Mouse (Mus musculus): ENCODE measurements around the gene Tsen2.

Tsen2 gene

DNA sequence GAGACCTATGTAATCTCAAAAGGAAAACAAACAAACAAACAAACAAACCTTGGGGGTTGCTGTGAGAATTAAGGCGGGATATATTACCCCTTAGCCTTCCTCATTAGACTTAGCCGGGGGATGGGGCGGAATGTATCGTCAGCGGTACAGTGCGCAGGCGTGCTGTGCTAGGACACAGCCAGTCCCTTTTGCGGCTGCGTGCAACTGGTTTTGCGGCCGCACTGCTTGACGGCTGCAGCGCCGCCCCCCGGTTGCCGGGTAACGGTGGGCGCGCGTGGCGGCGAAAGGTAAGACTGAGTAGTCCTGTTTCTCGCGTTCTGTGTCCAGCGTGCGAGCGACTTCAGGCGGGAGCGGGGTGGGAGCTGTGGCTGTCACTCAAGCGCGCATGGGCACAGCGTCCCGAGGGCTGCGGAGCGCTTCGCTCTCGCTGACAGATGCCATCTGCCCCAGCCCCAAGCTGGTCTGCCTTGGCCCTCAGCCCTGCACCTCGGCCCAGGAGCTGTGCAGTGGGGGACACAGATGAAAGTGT is at the start of gene Tsen2:
Gene Tsen2, plus strand, starts transcription at position 223 of the 529 bp plus-strand sequence.
- in situ Hi-C loops (cut with MboI, MseI), result no loop called here

DNA sequence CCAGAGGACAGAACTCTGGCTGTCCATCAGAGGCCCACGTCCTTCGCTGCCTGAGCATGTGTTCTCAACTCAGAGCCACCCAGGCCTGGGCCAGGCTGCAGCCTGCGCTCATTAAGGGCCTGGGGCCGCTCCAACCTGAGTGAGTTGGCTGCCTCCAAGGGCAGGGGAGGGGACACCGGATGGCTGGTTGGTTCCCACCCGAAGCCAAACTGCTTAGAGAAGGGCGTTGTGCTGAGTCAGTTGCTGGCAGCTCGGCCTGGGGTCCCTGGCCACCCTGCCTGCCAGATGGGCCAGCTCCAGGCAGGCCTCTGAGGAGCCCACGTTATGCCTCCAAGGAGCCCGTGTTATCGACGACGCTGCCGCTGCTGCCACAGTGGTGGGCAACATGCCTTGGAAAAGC is 44.9 kb upstream of the Tsen2 start:
- in situ Hi-C loops (cut with MboI, MseI), result no loop called here

DNA sequence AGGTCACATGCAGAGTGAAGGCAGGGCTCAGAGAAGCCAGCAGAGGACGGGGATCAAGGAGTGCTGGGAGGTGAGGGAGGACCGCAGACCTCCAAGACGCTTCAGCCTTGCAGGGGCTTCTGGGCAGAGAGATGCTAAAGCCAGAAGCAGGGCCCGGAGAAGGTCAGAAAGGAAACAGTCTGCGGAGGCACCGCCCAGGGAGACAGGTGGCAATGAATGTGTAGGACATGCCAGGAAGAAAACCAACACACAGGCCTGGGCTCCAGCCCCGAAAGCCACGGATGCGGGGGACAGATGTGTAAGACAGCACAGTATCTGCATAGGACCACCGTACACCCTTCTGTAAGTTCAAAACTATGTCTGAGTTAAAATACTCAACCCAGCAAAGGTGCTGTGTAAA is 44.2 kb upstream of the Tsen2 start:
- in situ Hi-C loops (cut with MboI, MseI), result no loop called here

DNA sequence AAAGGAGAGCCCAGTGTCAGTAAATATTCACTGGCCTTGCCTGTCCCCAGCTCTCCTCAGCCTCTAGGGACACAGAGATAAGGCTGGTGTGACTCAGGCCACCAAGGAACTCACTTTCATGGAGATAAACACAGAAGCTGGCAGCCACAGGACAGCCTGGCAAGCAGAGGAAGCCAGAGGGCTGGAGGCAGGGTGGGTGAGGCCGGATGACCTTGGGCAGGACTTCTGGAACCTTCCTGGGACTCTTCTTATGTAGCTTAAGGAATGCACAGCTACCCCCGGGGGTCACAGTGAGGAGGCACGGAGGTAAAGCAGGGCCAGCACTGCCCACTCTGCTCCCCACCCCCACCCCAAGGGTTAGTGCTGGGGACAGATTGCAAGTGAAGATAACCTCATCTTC is 43.3 kb upstream of the Tsen2 start:
- in situ Hi-C loops (cut with MboI, MseI), result no loop called here

DNA sequence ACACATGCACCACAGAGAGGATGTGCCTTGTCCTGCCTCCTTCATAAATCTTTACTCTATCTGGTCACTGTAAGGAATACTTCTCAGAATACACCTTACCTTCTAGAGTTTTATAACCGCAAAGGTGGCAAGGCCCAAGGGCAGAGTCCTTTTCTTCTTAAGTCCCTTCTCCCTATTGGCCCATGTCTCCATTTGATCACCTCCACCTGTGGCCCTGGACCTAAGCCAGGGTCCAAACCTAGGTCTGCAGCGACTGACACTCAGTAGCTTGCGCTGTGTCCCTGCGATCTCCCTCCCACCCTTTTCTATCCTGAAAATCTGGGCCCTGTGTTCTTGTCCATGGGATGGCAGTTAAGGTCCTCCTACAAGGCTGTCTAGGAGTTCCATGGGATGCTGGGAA is 41.4 kb upstream of the Tsen2 start:
- in situ Hi-C loops (cut with MboI, MseI), result no loop called here

DNA sequence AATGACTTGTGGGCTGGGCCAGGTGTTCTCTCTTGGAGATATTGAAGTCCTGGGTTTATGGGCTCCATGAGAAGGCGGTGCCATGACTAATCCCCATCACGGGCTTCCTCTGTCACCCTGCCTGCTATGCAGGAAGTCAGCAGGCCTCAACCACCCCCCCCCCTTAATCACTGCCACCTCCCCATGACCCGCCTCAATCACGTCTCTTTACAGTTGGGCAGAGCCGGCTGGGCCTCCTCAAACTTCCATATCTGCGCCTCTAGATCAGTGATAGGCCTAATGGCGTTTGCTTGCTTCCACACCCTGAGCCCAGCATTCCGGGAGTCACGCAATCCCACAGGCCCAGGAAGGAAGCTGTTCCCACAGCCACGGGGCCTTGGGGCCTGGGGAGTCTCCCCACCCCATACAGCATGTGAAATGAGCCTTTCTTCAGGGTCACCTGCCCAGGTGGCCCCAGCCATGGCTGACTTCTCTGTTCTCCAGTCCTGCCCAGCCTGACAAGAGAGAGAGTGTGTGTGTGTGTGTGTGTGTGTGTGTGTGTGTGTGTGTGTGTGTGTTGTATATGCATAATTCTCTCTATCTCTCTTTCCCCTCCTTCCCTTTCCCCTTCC is 40.8 kb upstream of the Tsen2 start:
- in situ Hi-C loops (cut with MboI, MseI), result no loop called here

DNA sequence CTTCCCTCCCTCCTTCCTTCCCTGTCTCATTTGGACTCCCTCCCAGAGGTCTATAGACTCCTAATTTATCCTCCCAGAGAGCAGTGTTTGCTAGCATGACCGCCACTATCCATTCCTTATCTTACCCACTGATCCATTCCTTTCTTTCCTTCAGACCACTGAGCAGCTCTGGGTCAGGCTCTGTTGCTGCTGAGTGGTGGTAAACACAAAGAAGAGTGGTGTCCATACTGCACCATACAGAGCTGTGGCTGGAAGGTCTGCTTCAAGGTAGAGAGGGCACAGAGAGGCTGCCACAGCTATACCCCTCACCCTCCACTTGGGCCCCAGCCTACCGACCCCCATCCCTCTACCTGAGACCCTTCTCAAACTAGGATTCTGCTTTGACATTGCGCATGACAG is 40.3 kb upstream of the Tsen2 start:
- in situ Hi-C loops (cut with MboI, MseI), result no loop called here

DNA sequence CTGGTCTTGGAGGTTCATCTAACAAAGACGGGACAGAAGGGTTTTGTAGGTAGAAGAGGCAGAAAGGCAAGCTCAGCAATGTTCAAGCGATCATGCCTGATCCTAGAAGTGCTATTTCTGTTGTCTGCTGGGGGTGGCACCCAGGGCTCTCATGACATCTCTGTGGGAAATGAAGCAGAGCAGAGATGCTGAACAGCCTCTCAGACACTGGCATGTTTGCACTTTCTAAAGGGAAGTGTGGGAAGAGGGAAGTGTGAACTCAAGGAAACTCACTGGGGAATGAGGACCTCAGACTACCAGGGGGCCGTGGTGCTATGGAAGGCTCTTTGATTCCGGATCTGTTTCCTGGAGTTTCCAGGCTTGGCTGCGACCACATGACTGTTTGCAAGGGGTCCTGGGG is 39.5 kb upstream of the Tsen2 start:
- in situ Hi-C loops (cut with MboI, MseI), result no loop called here

DNA sequence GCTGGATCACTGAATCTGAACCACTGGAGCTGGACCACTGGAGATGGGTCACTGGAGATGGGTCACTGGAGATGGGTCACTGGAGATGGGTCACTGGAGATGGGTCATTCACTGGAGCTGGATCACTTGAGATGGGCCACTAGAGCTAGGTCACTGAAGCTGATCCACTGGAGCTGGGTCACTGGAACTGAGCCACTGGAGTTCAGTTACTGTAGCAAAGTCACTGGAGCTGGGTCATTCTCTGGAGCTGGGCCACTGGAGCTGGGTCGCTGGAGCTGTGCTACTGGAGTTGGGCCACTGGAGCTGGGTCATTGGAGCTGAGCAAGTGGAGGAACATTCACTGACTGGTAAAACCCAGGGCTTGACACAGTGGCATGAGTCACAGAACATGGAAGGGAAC is 38.0 kb upstream of the Tsen2 start:
- in situ Hi-C loops (cut with MboI, MseI), result no loop called here

DNA sequence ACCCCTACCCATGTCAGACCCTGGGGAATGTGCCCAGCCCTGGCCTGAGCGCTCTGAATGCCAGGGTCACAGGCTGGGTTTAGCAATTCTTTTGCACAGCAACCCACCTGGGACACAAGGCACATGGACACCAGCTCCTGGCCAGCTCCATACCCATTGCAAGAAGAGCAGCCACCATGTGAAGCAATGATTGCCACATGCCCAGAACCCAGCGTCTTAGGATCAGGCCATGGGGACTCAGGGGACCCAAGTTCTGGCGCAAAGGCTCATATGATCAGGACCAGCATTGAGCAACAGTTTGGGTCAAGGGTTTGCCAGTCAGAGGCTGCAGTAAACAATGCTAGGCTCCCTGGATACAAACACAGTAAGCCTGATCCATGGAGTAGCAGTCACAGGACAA is 33.0 kb upstream of the Tsen2 start:
- in situ Hi-C loops (cut with MboI, MseI), result no loop called here

DNA sequence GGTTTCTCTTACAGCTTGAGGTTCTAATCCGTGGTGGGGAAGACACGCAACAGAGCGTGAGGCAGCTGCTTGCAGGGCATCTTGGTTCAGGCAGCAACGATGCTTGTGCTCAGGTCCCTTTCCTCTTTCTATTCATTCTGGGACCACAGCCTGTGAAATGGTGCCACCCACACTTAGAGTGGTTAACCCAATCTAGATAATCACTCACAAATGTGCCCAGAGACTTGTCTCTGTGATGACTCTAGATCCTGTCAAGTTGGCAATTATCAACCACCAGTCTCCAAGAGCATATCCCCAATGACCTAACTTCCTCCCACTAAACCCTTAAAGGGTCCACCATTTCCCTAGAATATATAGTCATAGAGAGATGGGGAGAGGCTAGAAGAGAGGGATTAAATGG is 31.3 kb upstream of the Tsen2 start:
- in situ Hi-C loops (cut with MboI, MseI), result no loop called here

DNA sequence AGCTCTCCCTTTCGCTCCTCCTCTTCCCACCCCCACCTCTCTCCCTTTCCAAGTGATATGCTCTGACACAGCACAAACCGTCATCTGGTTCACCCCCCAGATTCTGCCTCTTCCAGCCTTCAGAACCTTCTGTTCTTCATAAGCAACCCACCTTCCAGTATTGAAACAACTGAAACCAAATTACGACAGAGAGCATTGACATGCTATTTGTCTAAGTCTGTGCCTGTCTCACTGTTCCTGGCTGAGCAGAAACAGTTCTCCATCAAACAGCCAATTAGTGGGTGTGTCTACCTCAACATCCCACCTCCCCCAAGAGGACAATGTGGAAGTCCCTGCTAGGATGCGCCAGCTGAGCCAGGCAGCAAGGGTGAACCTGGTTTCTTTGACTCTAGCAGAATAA is 26.6 kb upstream of the Tsen2 start:
- in situ Hi-C loops (cut with MboI, MseI), result no loop called here

DNA sequence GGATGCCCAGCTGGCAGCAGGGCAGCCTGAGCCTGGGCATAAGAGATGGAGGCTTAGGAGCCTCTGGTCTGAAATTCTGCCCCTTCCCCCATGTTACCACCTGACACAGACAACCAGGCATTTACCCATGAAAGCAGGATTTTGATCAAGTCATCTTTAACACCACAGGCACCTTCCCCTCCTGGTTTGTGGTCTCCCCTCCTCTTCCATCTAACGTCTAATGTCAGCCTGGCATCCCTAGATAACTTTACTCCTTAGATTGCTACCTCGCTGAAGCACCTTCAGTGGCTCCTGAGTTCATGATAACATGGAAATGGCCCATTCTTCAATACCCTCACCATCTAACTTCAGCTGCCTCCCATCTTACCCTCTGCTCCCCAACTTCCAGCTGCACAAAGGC is 26.1 kb upstream of the Tsen2 start:
- in situ Hi-C loops (cut with MboI, MseI), result no loop called here

DNA sequence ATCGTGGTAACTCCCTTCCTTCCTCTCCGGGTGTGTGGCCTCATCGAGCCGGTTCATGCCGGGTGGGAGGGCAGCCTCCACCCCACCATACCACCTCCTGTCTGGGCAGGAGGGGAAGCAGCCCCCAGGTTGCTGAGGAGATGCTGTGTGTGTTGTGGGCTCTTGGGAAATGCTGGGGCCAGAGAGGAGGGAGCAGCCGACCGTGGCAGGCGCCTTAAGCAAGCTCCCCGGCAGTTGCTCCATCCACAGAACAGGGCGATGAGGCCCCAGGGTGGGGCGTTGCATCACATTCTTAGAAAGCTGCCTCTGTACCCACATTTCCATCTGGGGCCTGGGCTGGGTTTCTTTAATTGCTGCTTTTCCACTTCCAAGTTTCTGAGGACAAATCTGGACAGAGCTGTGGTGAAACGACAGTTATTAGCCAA is 25.2 kb upstream of the Tsen2 start:
- in situ Hi-C loops (cut with MboI, MseI), result no loop called here

DNA sequence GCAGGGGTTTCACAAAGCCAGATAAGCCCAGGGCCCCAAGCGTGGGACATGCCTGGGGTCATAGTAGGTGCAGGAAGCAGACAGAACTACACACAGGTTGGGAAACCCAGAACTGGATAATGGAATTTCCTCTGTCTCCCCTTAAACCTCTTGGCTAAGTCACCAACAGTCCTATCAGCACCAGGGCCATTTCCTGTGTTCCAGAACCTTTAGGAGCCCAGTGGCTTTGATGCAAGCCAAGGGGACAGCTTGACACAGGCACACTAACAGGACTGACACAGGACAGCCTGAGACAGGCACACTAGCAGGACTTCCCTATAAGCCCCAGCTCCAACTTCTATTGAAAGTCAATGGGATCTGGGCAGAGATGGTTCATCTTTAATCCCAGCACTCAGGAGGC is 22.5 kb upstream of the Tsen2 start:
- in situ Hi-C loops (cut with MboI, MseI), result no loop called here

DNA sequence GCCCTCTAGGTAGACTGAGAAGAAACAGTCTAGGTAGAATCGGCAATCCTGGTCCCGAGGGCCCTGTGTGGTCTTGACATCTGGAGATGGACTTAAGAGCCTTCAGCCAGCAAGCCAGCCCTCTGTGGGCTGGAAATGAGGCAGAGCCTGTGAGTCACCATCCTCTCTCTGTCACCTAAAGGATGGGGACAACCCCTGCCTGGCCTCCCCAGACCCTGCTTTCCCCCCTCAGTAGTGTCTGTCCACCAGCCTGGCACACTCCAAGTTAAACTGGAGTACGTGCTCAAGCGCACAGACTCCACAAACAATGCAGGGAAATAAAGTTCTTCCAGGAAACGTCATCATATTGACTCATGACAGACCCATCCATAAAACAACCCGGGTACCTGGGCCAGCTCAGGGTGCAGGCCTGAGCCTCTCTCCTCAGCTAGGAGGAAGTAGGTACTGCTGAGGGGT is 21.7 kb upstream of the Tsen2 start:
- in situ Hi-C loops (cut with MboI, MseI), result no loop called here

DNA sequence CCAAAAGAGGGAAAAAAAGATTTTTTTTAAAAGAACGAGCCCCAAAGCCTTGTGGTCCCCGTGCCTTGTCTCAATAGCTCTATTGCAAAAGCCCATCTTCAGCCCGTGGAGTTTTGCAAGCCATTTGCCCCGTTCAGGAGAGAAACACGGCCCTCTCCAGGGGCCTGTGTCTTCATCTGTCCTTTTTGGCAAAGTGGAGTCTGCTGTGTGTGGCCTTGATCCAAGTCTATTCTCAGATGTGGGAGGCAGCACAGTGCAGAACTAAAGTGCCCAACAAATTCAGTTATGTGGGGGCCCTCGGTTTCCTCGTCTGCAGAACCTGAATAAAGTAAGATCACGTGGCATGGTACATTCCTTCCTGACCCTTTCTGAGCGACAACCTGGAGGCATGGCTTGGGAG is 21.3 kb upstream of the Tsen2 start:
- in situ Hi-C loops (cut with MboI, MseI), result no loop called here

DNA sequence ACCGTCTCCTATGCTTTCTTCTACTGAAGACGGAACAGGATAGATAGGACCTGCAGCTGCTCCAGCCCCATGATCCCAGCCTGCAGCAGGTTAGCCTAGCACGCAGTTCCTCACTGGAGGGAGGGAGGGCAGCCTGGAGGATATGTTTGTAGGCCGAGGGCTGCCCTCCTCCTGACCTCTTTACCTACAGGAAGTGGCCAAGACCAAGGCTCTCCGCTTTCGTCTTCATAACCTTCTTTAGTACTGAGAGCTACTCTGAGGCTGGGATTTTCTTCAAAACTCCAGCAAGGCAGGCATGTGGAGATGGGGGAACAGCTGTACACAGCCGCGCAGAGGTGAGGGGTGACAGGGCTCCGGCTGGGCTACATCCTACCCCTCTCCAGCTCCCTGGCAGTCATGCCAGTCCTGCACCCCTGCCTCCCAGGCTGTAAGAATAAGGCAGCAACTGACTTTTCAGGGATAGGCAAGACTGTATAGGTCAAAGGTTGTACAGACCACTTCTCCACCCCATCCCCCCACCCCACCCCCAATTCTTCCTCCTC is 19.9 kb upstream of the Tsen2 start:
- in situ Hi-C loops (cut with MboI, MseI), result no loop called here

DNA sequence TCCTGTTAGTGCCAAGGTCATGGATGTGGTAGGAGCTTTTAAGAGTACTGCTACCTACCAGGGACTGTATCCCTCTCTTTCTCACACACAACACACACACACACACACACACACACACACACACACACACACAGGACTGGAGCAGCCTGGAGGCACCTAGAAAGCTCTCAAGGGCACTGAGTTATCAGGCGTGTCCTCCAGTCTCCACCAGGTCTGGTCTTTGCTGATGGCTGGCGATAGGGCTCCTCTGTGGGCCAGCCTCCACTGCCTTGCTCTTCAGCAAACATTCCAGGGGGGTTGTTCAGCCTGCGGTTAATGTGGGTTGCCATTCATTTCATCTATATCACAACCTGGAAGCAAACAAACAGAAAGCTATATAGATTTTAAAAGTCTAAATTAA is 17.0 kb upstream of the Tsen2 start:
- in situ Hi-C loops (cut with MboI, MseI), result loop anchor here in 1 of 2 experiments (5.0 kb wide), 1 partner anchor 45 kb away; no protein-coding TSS in a partner anchor

DNA sequence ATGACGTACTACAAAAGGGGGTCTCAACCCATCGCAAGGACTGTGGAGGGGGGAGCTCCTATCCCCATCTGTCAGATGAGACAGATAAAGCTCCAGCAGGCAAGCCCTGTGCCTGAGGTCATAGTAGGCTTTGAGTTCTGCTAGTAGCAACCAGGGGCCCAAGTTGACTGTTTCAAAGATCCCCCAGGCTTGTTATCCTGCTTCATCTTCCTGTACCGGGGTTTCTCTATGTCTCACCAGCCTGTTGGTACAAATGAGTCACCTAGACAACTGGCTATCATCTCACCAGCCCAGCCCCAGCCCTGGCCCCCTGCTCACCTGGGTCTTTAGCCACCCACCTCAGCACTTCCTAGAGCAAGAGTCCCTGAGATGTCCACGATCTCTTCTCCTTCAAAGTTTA is 16.1 kb upstream of the Tsen2 start:
- in situ Hi-C loops (cut with MboI, MseI), result loop anchor here in 1 of 2 experiments (5.0 kb wide), 1 partner anchor 46 kb away; no protein-coding TSS in a partner anchor

DNA sequence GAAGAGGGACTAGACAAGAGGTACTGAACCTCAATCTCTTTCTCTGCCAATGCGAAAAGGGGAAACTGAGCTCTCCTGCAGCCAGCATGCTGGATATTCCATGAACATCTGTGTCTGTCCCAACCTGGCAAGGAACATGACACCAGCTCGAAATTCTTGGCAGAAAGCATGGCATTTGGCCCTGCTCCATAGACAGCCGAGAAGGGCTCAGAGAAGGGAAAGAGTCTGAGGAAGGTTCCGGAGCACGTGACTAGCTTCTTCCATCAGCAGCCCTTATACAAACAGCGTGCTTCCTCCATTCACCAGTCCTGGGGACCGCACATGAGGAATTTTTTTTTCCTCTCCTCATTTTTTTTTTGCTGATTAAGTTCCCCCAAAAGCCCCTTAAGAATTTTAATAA is 9.8 kb upstream of the Tsen2 start:
- in situ Hi-C loops (cut with MboI, MseI), result loop anchor here (5.0 to 10.0 kb wide), 3 partner anchors 150 to 307 kb away; partner anchors contain the start of gene Gm17482 (in 2 of the 2)

DNA sequence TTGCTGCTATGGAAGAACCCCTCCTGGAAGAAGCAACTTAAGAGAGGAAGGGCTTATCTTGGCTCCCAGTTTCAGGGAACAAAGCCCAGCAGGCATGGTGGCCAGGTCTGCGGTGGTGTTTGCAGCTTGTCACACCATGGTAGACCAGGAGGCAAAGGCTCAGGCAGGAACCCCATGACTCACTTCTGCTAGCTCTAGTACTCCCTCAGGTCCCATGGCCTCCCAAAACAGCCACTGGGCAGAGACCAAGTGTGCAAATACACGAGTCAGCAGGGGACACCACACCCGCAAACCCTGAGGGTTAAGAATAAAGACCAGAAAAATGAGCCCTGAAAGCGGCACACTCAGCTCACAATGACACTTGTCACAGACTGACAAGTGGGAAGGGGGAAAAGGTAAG is 8.3 kb upstream of the Tsen2 start:
- in situ Hi-C loops (cut with MboI, MseI), result loop anchor here (5.0 to 10.0 kb wide), 3 partner anchors 151 to 309 kb away; partner anchors contain the start of gene Gm17482 (in 2 of the 2)

Data from T-helper 17 cell (primary cell).